Mouse (Mus musculus) embryo, embryonic 10 days (tissue): ENCODE measurements at regions not wholly inside any gene's neighbourhood (a gene's known extent, or its start where the extent isn't known, plus 50 kb on each side); places are given as distances from the start of the nearest gene placed in this dataset.

ENCODE experiments used
- DNase-seq: peaks from one replicate; pipeline ENCODE4 v3.0.0-alpha.2; 2015; ENCODE audit warnings: low spot score

DNA sequence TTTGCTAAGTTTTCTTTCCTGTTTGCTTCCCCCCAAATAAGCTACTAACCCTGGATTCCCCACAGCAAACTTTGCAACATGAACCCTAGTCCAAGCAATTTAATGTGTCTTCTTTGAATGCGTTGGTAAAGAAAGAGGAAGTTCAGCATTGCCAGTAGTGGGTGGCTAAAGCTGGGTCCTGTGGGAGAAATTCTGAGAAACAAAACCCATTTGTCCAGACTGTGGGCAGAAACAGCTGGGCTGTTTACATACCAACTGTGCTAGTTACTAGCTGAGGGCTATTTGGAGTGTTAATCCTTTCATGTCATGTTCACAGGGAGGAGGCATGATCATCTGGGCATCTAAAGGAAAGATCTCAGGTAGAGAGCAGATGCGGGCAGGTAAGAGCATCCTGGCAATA is 51.8 kb upstream of the 1190002N15Rik start:
- no peak for DNase-seq

DNA sequence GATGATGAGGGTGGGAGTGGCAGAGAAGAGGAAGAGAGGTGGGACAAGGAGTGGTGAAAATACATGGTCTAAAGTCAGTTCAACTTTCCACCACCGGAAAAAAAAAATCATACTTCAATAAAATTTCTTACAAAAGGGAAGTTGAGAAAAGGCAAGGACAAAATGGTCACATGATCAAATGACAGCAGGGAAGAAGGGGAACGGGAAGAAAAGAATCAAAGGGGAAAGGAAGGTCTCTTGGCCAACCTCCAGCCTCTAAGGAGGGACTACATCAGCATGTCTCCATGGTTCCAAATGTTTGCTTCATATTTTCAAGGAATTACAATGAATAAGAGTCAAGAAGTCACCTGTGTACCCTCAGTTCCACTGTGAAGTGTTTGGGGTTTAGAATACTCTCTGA is 64.7 kb upstream of the Slc9a9 start:
- no peak for DNase-seq

DNA sequence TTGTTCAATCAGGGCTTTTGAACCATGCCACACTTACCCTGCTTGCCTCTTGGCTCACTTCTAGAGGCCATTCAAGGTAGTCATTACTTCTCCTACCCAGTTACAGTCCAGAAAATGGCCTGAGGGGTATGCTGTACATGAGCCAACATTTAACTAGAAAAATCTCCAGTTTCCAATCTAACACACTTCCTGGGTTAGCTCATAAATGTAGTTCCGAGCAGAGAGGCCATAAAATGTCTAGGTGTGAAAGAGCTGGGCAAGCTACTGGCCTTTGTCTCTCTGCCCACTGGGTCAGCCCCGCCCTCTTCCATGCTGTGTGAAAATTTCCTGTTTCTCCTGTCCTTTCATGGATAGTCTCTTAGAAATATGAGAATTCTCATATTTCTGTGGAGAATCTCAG is 63.3 kb upstream of the Slc9a9 start:
- no peak for DNase-seq

GRCm38 (mm10) chr9:94607011-94607749 is 62.5 kb upstream of the Slc9a9 start:
- no peak for DNase-seq

DNA sequence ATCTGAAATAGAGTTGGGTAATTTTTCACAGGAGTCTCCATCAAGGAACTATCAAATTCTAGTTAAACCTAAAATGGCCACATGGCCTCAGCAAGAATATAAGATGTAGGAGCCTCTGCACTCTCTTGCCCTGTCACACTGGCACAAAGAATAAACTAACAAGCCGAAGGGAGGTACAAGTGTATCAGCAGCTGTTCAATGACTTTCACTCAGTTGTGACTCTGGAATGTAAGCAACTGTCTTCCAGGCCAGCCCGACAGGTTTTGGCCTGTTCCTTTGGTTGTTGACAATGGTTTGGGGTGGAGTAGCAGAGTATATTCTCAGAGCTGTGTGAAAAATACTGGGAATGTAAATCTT is 62.0 kb upstream of the Slc9a9 start:
- peak; percentile 27 for DNase-seq

- no peak for DNase-seq
Measured at GRCm38 (mm10) chr9:94610101-94610500, 59.6 kb upstream of the Slc9a9 start.

DNA sequence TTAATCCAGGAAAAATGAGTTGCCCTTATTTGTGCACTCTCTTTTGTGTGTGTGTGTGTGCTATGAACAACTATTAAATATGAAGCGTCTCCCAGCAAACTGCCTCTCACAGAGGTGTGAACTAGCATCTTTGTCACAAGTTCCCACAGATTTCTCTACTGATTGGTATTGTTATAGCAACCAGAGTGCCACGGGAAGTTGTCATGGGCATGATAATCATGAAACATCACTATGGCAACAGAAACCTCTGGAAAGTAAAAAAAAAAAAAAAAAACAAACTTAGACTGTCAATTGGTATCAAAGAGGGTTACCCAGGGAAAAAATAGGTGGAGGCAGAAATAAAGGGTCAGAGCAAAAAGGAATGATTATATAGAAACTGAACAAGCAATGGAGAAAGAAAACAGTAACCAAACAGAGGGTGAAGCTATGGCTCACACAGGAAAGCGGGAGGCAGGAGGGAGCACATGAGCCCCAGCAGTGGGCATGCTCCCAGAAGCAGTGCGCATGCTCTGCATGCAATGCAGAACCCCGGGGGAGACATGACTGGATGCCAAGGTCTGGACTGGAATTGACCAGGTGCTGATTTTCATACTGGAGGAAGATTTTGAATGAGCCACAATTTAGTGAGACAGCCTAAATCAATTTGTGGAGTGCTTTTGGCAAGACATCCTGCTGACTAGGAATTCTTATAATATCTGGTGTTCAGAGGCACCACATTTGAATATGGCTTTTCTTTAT is 58.9 kb upstream of the Slc9a9 start:
- DNase-seq = no peak

DNA sequence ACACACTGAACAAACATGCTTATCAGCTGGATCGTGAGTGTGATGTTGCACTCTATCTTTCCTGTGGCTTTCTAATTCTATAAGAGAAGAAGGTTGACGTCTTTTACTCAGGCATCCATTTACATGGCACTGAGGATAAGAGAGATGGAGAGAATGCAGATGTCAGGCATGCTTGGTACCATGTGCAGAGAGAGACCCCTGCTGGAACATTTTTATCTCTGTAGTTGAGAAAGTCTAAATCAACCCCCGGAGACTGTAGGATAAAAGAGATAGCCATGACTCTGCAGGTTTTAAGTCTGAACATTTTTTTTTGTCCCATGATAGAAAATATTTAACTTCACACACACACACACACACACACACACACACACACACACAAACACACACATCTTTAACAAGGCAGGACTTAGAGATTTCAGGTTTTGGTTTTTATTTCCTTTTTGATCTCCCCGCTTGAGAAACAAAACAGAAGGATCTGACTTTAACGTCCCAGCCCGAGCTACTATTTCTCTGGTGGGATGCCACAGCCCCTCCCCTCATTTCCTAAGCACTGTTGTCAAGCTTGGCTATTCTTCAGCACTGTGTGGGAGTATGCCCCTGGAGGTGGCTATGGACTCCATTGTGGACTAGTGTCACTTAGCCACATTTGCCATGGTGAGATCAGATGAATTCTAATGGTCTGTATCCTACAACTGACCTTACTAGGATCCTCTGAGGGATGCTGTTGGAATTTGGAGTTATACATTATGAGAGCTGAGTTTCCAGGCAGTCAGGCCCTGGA is 55.6 kb upstream of the Slc9a9 start:
- peak; percentile 55 for DNase-seq

DNA sequence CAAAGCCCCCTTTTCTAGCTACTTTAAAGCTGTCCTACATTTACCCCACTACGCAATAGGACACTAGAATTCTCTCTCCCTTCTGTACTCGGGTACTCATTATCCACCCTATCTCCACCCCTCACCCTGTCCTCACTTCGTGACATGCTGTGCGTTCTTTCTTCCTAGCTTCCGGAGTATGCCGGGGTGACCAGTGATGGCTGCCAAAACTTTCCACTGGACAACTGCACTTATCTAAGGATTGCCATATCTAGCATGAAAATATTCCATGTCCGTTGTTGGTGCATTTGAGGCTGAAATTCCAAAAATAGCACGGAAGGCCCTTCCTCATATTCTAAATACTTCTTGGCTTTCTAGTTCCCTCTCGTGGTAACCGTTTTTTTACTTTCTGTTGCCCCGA is 54.5 kb upstream of the Slc9a9 start:
- no peak for DNase-seq

DNA sequence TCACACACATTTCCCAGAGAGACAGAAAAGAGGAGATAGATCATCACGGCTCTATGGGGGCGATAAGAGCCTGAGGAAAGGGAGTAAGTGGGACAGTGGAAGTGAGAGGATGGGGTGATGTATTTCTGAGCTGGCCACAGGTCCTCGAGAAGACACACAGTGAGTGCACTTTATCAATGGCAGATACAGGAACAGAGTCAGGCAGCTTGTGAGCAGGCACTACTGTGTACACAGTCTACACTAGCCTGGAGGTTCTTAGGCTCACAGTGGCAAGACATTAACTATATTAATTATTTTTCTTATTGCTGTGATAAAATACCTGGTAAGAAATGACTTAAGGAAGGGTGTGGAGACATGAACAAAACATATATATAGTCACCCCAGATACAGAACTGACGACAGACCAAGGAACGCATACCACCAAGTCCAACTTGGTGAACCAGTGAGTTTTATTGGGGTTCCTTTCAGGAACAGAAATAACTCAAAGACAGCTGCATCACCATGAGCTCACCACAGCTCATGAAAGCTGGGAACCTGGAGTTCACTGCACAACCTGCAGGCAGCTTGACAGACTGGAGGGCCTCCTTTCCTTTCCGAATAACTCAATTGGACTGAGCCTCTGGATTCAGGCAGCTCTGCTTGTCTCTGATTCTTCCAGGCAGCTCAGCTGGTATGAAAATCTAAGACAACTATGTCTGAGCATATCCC is 51.5 kb upstream of the Slc9a9 start:
- DNase-seq = no peak
